Mouse (Mus musculus): Measurements from ENCODE around the gene Otop3.

DNA sequence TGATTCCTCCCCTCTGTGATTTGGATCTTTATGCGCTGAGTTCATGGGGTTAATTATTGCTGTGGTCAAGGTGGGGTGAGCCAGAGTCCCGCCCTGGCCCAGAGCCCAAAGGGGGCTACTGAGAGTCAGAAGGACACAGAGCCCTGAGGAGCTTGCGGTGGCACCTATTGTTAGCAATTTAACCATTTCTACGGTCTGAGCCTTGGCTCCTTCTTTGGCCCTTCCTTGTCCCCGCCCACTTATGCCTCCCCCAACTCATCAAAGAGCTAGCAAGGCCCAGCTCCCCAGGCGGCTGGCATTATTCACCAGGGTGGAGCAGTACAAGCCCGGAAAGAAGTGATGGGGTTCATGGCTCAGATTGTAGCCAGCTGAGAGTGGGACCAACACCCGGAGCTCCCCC, 27.7 kb upstream of the Otop3 start, which contains the start of gene Otop2:
- TF ChIP-seq POLR2A (IDR thresholded peaks at IDR 0.05; ENCODE audit: extremely low read depth, insufficient read depth, low read length) = no peak
- TF ChIP-seq CTCF (IDR thresholded peaks at IDR 0.05; ENCODE audit: extremely low read depth, insufficient read depth, low read length) = no peak
